Mouse (Mus musculus) forebrain, embryonic 14.5 days (tissue): ENCODE data around the gene Rtf2. TPM values are rescaled to one million over a fixed set of nuclear protein-coding genes. Genes with fewer than 3 reads are reported as not detected.
A peak's percentile ranks its signal among the peaks of the same experiment; 100 is the strongest.

Experiments
- ATAC-seq: fragments of 200-750 bp; cut with Nextera tagmentation; 2 replicates; pipeline ENCODE4 v1.8.0; 2017; ENCODE audit warnings: mild to moderate bottlenecking, moderate library complexity
- DNase-seq: peaks from one replicate; pipeline ENCODE4 v3.0.0-alpha.2; 2015; ENCODE audit warnings: low spot score
- H3K27ac ChIP-seq: fragments of 300-500 bp; sonication (generic); 2 replicates; pipeline ENCODE4 v1.5.1; 2014; ENCODE audit warnings: low read depth, mild to moderate bottlenecking, control low read depth, low read length, moderate library complexity
- H3K27me3 ChIP-seq: fragments of 300-500 bp; sonication (generic); replicated peaks from 2 replicates; pipeline ENCODE4 v1.6.1; 2014; ENCODE audit warnings: low read length, control low read depth, mixed read lengths; ENCODE audit not compliant: control insufficient read depth, insufficient read depth
- H3K36me3 ChIP-seq: fragments of 300-500 bp; sonication (generic); 2 replicates; pipeline ENCODE4 v1.6.1; 2014; ENCODE audit warnings: low read length, control low read depth; ENCODE audit not compliant: control insufficient read depth, insufficient read depth
- H3K4me1 ChIP-seq: fragments of 300-500 bp; sonication (generic); 2 replicates; pipeline ENCODE4 v1.6.1; 2014; ENCODE audit warnings: antibody characterized with exemption, low read length, control low read depth; ENCODE audit not compliant: control insufficient read depth, insufficient read depth
- H3K4me2 ChIP-seq: fragments of 300-500 bp; sonication (generic); 2 replicates; pipeline ENCODE4 v1.6.1; 2014; ENCODE audit warnings: mild to moderate bottlenecking, control low read depth, low read length
- H3K4me3 ChIP-seq: fragments of 300-500 bp; sonication (generic); 2 replicates; pipeline ENCODE4 v1.5.1; 2014; ENCODE audit warnings: low read depth, low read length, control low read depth
- H3K9ac ChIP-seq: fragments of 300-500 bp; sonication (generic); 2 replicates; pipeline ENCODE4 v1.6.1; 2014; ENCODE audit warnings: mild to moderate bottlenecking, low read length, control low read depth, moderate library complexity
- H3K9me3 ChIP-seq: fragments of 300-500 bp; sonication (generic); replicated peaks from 2 replicates; pipeline ENCODE4 v1.6.1; 2016; ENCODE audit warnings: low read length, control low read depth, mixed read lengths; ENCODE audit not compliant: control insufficient read depth
- WGBS: fragments of 180-500 bp; shearing (Covaris S2); extraction: QIAGEN DNeasy Blood & Tissue Kit; methylation state at CpG from one replicate; pipeline ENCODE4 v1.1.7; 2014; 5-methylcytosine and 5-hydroxymethylcytosine counted together
- polyA plus RNA-seq: library from polyadenylated mRNA; unstranded; fragments of >200 nt; fragmentation: Nextera tagmentation; extraction: Ambion mirVana; gene quantifications from 2 replicates; pipeline ENCODE4 v1.2.1, GENCODE M21; 2014

Rtf2 gene
- polyA plus RNA-seq, 1 experiment from 2014 or later: 106 TPM

- Histone ChIP-seq H3K4me1 (no peaks in the 10 kb centered on the region; the same call in 1 of the 2 replicates), H3K27ac (no peak overlapping the region), H3K9me3 (no peaks in the 10 kb centered on the region), H3K4me2 (no peak overlapping the region), H3K9ac (no peak overlapping the region), H3K36me3 (no peaks in the 10 kb centered on the region), H3K4me3 (no peak overlapping the region), H3K27me3 (no peaks in the 10 kb centered on the region)
- DNase-seq (no peak), ATAC-seq (no peak)
- 65% methylated on average over 7 of the region's 7 CpGs for WGBS
Observed at GRCm38 (mm10) chr2:172404239-172404638, 36.1 kb upstream of the Rtf2 start.

GRCm38 (mm10) chr2:172405011-172405410 is 35.3 kb upstream of the Rtf2 start:
- no peak overlapping the region for H3K4me3 ChIP-seq
- H3K4me2 ChIP-seq: no peak overlapping the region
- H3K4me1 ChIP-seq: no peaks in the 10 kb centered on the region; the same call in 1 of the 2 replicates
- H3K36me3 ChIP-seq: no peaks in the 10 kb centered on the region
- 83% methylated on average over 3 of the region's 3 CpGs for WGBS
- no peak for ATAC-seq
- H3K9ac ChIP-seq: no peak overlapping the region
- DNase-seq: no peak
- no peaks in the 10 kb centered on the region for H3K27me3 ChIP-seq
- H3K27ac ChIP-seq: no peak overlapping the region
- H3K9me3 ChIP-seq: no peaks in the 10 kb centered on the region

DNA sequence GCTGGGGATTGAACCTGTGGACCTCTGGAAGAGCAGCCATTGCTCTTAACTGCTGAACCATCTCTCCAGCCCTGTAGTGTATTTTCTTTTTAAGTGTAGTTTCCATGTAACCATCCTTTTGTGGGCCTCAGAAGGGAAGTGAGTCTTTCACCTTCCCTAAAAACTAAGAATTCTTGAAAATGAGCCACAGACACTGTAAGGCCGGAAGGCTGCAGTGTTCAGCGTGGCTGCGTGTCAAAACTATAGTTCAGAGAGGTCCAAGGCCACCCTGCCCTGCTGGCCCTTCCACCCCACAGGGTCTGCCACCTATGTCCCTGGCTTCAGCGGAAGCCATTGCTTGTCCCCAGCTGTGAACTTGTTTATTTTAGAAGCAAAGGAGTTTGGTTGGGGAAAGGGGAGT is 34.2 kb upstream of the Rtf2 start:
- H3K4me2 ChIP-seq: no peak overlapping the region
- no peak overlapping the region for H3K9ac ChIP-seq
- H3K4me3 ChIP-seq: no peak overlapping the region
- H3K36me3 ChIP-seq: no peaks in the 10 kb centered on the region
- H3K27ac ChIP-seq: no peak overlapping the region
- no peaks in the 10 kb centered on the region for H3K27me3 ChIP-seq
- H3K9me3 ChIP-seq: no peaks in the 10 kb centered on the region
- ATAC-seq (no peak), DNase-seq (no peak)
- H3K4me1 ChIP-seq: no peaks in the 10 kb centered on the region
- 85% methylated on average over 4 of the region's 4 CpGs for WGBS

- no peak overlapping the region for H3K4me3 ChIP-seq
- no peaks in the 10 kb centered on the region for H3K9me3 ChIP-seq
- DNase-seq: no peak
- no peaks in the 10 kb centered on the region for H3K4me1 ChIP-seq
- 72% methylated on average over 2 of the region's 2 CpGs for WGBS
- no peaks in the 10 kb centered on the region for H3K36me3 ChIP-seq
- H3K27me3 ChIP-seq: no peaks in the 10 kb centered on the region
- no peak overlapping the region for H3K27ac ChIP-seq
- no peak overlapping the region for H3K9ac ChIP-seq
- no peak for ATAC-seq
- H3K4me2 ChIP-seq: no peak overlapping the region
Observed at GRCm38 (mm10) chr2:172407499-172407898, 32.9 kb upstream of the Rtf2 start.

DNA sequence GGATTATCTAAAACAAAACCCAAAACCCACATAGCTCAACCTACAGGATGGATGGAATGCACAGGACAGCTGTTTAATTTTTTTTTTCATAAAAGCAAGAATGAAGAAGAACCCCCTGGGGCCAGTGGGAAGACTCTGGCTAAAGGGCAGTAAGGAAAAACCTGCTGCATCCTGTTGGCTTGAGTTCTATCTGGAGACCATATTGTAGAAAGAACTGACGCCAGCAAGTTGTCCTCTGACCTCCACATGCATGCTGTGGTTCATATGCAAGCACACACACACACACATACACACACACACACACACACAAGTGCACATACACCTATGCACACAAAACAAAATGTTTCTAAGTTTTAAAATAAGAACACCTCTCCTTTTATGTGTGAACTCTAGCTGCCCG is 29.7 kb upstream of the Rtf2 start:
- no peaks in the 10 kb centered on the region for H3K9me3 ChIP-seq
- H3K4me3 ChIP-seq: no peak overlapping the region
- H3K4me2 ChIP-seq: no peak overlapping the region
- ATAC-seq (no peak), DNase-seq (no peak)
- H3K4me1 ChIP-seq: no peaks in the 10 kb centered on the region
- 80% methylated on average over 2 of the region's 2 CpGs for WGBS
- no peak overlapping the region for H3K9ac ChIP-seq
- H3K36me3 ChIP-seq: no peaks in the 10 kb centered on the region
- H3K27ac ChIP-seq: no peak overlapping the region
- H3K27me3 ChIP-seq: no peaks in the 10 kb centered on the region

- Histone ChIP-seq H3K27ac (no peak overlapping the region), H3K27me3 (no peaks in the 10 kb centered on the region), H3K4me3 (no peak overlapping the region), H3K36me3 (no peaks in the 10 kb centered on the region), H3K9ac (no peak overlapping the region), H3K9me3 (no peaks in the 10 kb centered on the region), H3K4me2 (no peak overlapping the region), H3K4me1 (no peaks in the 10 kb centered on the region)
- no peak for ATAC-seq
- DNase-seq: no peak
- WGBS: 85% methylated on average over 11 of the region's 11 CpGs
Observed at GRCm38 (mm10) chr2:172411091-172411490, 29.3 kb upstream of the Rtf2 start.

GRCm38 (mm10) chr2:172412454-172412853 is 27.9 kb upstream of the Rtf2 start:
- DNase-seq: peak; percentile 10
- Histone ChIP-seq H3K4me3 (no peak overlapping the region), H3K36me3 (no peaks in the 10 kb centered on the region), H3K4me2 (no peak overlapping the region), H3K9ac (no peak overlapping the region), H3K4me1 (no peaks in the 10 kb centered on the region), H3K27ac (no peak overlapping the region), H3K27me3 (no peaks in the 10 kb centered on the region), H3K9me3 (no peaks in the 10 kb centered on the region)
- no peak for ATAC-seq
- WGBS: 12% methylated on average over 9 of the region's 9 CpGs

GRCm38 (mm10) chr2:172413273-172413672 is 27.1 kb upstream of the Rtf2 start:
- Histone ChIP-seq H3K27me3 (no peaks in the 10 kb centered on the region), H3K9ac (no peak overlapping the region), H3K4me2 (no peak overlapping the region), H3K36me3 (no peaks in the 10 kb centered on the region), H3K27ac (no peak overlapping the region), H3K9me3 (no peaks in the 10 kb centered on the region), H3K4me1 (no peaks in the 10 kb centered on the region), H3K4me3 (no peak overlapping the region)
- whole genome bisulfite sequencing: 39% methylated on average over 4 of the region's 4 CpGs
- no peak for DNase-seq
- ATAC-seq: no peak

- ATAC-seq: no peak
Observed at GRCm38 (mm10) chr2:172413894-172414293, 26.5 kb upstream of the Rtf2 start.

More at GRCm38 (mm10) chr2:172413894-172414293, 26.5 kb upstream of the Rtf2 start:
- no peaks in the 10 kb centered on the region for H3K27me3 ChIP-seq
- no peaks in the 10 kb centered on the region for H3K4me1 ChIP-seq
- H3K4me3 ChIP-seq: no peak overlapping the region
- no peak overlapping the region for H3K4me2 ChIP-seq
- H3K9ac ChIP-seq: no peak overlapping the region
- H3K9me3 ChIP-seq: no peaks in the 10 kb centered on the region
- 58% methylated on average over 5 of the region's 5 CpGs for WGBS
- no peaks in the 10 kb centered on the region for H3K36me3 ChIP-seq
- no peak overlapping the region for H3K27ac ChIP-seq
- no peak for DNase-seq
